Mouse (Mus musculus) hindbrain, embryonic 10.5 days (tissue): ENCODE results near the gene Sema5a. TPM values are rescaled to one million over a fixed set of nuclear protein-coding genes. Genes with fewer than 3 reads are reported as not detected.

Experiments
- DNase-seq: peaks from one replicate; pipeline ENCODE4 v3.0.0-alpha.2; 2017; ENCODE audit warnings: low spot score
- H3K27ac ChIP-seq: fragments of 300-500 bp; sonication (generic); 2 replicates; pipeline ENCODE4 v1.5.1; 2016; ENCODE audit warnings: mild to moderate bottlenecking, moderate library complexity
- H3K27me3 ChIP-seq: fragments of 300-500 bp; sonication (generic); 2 replicates; pipeline ENCODE4 v1.6.1; 2016; ENCODE audit warnings: mild to moderate bottlenecking; ENCODE audit not compliant: poor library complexity, insufficient read depth, severe bottlenecking
- H3K36me3 ChIP-seq: fragments of 300-500 bp; sonication (generic); 2 replicates; pipeline ENCODE4 v1.6.1; 2016; ENCODE audit warnings: mild to moderate bottlenecking, moderate library complexity
- H3K4me1 ChIP-seq: fragments of 300-500 bp; sonication (generic); replicated peaks from 2 replicates; pipeline ENCODE4 v1.6.1; 2016; ENCODE audit warnings: mild to moderate bottlenecking
- H3K4me3 ChIP-seq: fragments of 300-500 bp; sonication (generic); 2 replicates; pipeline ENCODE4 v1.5.1; 2016; ENCODE audit warnings: mild to moderate bottlenecking, moderate library complexity
- H3K9me3 ChIP-seq: fragments of 300-500 bp; sonication (generic); 2 replicates; pipeline ENCODE4 v1.6.1; 2016; ENCODE audit warnings: mild to moderate bottlenecking, moderate library complexity
- WGBS: fragments of 180-500 bp; shearing (Covaris S2); methylation state at CpG from one replicate; pipeline ENCODE4 v1.1.7; 2016; 5-methylcytosine and 5-hydroxymethylcytosine counted together
- polyA plus RNA-seq: library from polyadenylated mRNA; unstranded; fragments of >200 nt; fragmentation: Nextera tagmentation; extraction: Ambion mirVana; gene quantifications from 2 replicates; pipeline ENCODE4 v1.2.1, GENCODE M21; 2016

Sema5a gene
- polyA plus RNA-seq, 1 experiment from 2014 or later: 5.0 TPM

- Histone ChIP-seq H3K4me1 (no peaks in the 10 kb centered on the region), H3K27me3 (no peaks in the 10 kb centered on the region), H3K4me3 (no peak overlapping the region), H3K36me3 (no peaks in the 10 kb centered on the region), H3K27ac (no peak overlapping the region), H3K9me3 (no peaks in the 10 kb centered on the region)
- 73% methylated on average over 1 of the region's 1 CpGs for WGBS
- DNase-seq: no peak
Measured at GRCm38 (mm10) chr15:32514877-32515276, 270.3 kb downstream of the Sema5a start.

GRCm38 (mm10) chr15:32517954-32518353, 273.3 kb downstream of the Sema5a start:
- no peak for DNase-seq
- 84% methylated on average over 2 of the region's 2 CpGs for WGBS
- no peak overlapping the region for H3K27ac ChIP-seq

DNA sequence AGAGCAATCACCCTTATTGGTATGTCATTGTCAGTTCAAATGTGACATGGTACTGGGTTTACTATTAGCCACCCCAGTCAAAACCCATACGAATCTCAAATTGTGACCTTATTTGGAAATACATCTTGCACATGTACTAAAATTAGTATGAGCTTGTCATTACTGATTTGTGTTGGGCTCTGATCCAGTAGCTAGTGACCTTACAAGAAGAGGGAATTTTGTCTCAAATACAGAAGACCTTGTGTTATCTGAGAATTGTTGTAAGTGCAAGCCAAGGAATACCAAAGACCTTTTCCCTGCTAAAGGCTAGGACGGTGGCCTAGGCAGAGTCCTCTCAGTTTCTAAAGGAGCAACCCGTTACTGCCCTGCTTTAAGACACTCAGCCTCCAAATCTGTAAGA, 287.9 kb downstream of the Sema5a start:
- Histone ChIP-seq H3K9me3 (no peaks in the 10 kb centered on the region), H3K27ac (no peak overlapping the region), H3K27me3 (no peaks in the 10 kb centered on the region), H3K4me3 (no peak overlapping the region), H3K36me3 (no peaks in the 10 kb centered on the region), H3K4me1 (no peaks in the 10 kb centered on the region)
- 76% methylated on average over 3 of the region's 3 CpGs for WGBS
- DNase-seq: no peak

More at GRCm38 (mm10) chr15:32517954-32518353, 273.3 kb downstream of the Sema5a start:
- Histone ChIP-seq H3K4me3 (no peak overlapping the region), H3K36me3 (no peaks in the 10 kb centered on the region), H3K27me3 (no peaks in the 10 kb centered on the region), H3K4me1 (no peaks in the 10 kb centered on the region), H3K9me3 (no peaks in the 10 kb centered on the region)

- H3K27me3 ChIP-seq: no peaks in the 10 kb centered on the region
- no peaks in the 10 kb centered on the region for H3K36me3 ChIP-seq
- DNase-seq: no peak
- H3K4me1 ChIP-seq: no peaks in the 10 kb centered on the region
- H3K9me3 ChIP-seq: no peaks in the 10 kb centered on the region
- 70% methylated on average over 1 of the region's 1 CpGs for WGBS
- no peak overlapping the region for H3K27ac ChIP-seq
- H3K4me3 ChIP-seq: no peak overlapping the region
Measured at GRCm38 (mm10) chr15:32533541-32534080, 289.0 kb downstream of the Sema5a start.

DNA sequence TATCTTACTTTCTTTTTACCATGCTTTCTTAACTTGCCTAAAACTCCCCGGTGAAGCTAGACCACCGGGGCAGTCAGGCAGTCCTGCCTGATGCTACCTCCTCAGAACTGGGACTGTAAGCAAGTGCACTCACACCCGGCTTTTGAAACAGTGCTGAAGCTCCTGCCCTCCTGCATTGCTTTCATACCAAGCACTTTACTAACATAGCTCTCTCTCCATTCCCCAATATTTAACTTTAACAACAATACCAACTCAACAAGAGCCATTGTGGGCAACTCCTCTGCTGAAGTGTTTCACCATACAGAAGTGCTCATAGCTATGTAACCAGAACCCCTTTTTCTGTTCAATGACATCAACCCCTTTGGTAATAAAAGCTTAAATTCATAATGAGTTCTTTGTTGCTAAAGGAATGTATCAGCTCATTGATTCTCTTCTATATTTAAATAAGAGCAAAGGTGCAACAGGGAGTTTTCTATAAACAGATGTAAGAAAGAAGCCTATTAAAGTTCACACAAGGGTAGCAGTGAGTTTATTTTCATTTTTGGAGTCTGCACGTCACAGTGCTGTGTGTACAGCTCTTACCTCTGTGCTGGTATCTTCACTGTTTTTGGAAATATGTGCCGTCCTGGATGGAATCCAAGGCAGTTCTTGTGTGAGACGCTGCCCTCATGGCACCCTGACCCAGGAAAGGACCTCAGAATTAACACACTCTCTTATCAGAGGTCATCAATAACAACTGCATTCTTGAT, 292.3 kb downstream of the Sema5a start:
- Histone ChIP-seq H3K36me3 (no peaks in the 10 kb centered on the region), H3K4me1 (no peaks in the 10 kb centered on the region), H3K4me3 (no peak overlapping the region), H3K27me3 (no peaks in the 10 kb centered on the region), H3K27ac (no peak overlapping the region), H3K9me3 (no peaks in the 10 kb centered on the region)
- DNase-seq: no peak
- WGBS: 85% methylated on average over 6 of the region's 6 CpGs

DNA sequence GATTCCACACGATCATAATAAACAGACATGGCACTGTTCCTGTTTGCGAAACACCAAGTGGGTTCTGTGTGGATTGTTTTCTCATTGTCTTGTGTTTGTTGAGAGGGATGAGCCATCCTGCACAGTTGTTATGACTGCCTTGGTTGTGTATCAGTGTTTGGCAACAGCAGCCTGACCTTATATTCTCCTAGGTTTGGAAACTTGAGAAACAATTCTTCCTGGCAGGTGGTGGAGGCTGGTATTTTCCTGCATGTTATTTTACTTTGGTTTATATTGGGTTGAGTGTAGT, 292.8 kb downstream of the Sema5a start:
- WGBS: 86% methylated on average over 2 of the region's 2 CpGs
- DNase-seq: no peak

DNA sequence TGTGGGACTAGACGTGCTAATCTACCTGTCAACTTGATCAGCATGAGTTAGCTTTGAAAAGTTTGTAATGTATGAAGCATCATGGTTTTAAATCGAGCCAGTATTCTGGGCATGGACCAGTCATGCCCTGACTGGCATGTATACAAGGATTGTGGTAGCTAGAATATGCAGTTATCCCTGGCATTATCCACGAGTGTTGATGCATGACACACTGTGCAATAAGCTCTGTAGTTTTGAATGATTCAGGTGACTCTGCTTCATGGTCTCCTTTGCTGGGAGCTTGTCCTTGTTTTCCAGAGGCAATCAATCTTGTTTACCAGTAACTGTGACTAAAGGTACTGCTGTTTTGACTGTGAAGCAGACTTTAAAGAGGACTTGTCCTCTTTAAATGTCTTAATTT, 293.5 kb downstream of the Sema5a start:
- no peaks in the 10 kb centered on the region for H3K36me3 ChIP-seq
- H3K9me3 ChIP-seq: no peaks in the 10 kb centered on the region
- no peaks in the 10 kb centered on the region for H3K27me3 ChIP-seq
- DNase-seq: no peak
- no peak overlapping the region for H3K4me3 ChIP-seq
- no peaks in the 10 kb centered on the region for H3K4me1 ChIP-seq
- 84% methylated on average over 3 of the region's 3 CpGs for WGBS
- H3K27ac ChIP-seq: no peak overlapping the region

More for the DNA sequence above, 292.8 kb downstream of the Sema5a start:
- H3K27ac ChIP-seq: no peak overlapping the region
- no peaks in the 10 kb centered on the region for H3K27me3 ChIP-seq
- H3K4me3 ChIP-seq: no peak overlapping the region
- H3K9me3 ChIP-seq: no peaks in the 10 kb centered on the region
- H3K36me3 ChIP-seq: no peaks in the 10 kb centered on the region
- H3K4me1 ChIP-seq: no peaks in the 10 kb centered on the region

- Histone ChIP-seq H3K27ac (no peak overlapping the region), H3K4me1 (no peaks in the 10 kb centered on the region), H3K27me3 (no peaks in the 10 kb centered on the region), H3K36me3 (no peaks in the 10 kb centered on the region), H3K4me3 (no peak overlapping the region), H3K9me3 (no peaks in the 10 kb centered on the region)
- WGBS: 63% methylated on average over 1 of the region's 1 CpGs
- no peak for DNase-seq
Measured at GRCm38 (mm10) chr15:32542746-32543145, 298.1 kb downstream of the Sema5a start.

- DNase-seq: no peak
- Histone ChIP-seq H3K36me3 (no peaks in the 10 kb centered on the region), H3K4me3 (no peak overlapping the region), H3K27ac (no peak overlapping the region), H3K9me3 (no peaks in the 10 kb centered on the region), H3K27me3 (no peaks in the 10 kb centered on the region), H3K4me1 (no peaks in the 10 kb centered on the region)
- 90% methylated on average over 3 of the region's 3 CpGs for WGBS
Measured at GRCm38 (mm10) chr15:32543181-32543580, 298.6 kb downstream of the Sema5a start.

- Histone ChIP-seq H3K4me3 (no peak overlapping the region), H3K36me3 (no peaks in the 10 kb centered on the region), H3K9me3 (no peaks in the 10 kb centered on the region), H3K27me3 (no peaks in the 10 kb centered on the region), H3K27ac (no peak overlapping the region), H3K4me1 (no peaks in the 10 kb centered on the region)
- 59% methylated on average over 3 of the region's 3 CpGs for WGBS
- no peak for DNase-seq
Measured at GRCm38 (mm10) chr15:32545455-32545854, 300.8 kb downstream of the Sema5a start.

- Histone ChIP-seq H3K4me1 (no peaks in the 10 kb centered on the region), H3K27me3 (no peaks in the 10 kb centered on the region), H3K27ac (no peak overlapping the region), H3K9me3 (no peaks in the 10 kb centered on the region), H3K4me3 (no peak overlapping the region), H3K36me3 (no peaks in the 10 kb centered on the region)
- WGBS: 84% methylated on average over 7 of the region's 7 CpGs
- no peak for DNase-seq
Measured at GRCm38 (mm10) chr15:32546746-32547145, 302.1 kb downstream of the Sema5a start.

- Histone ChIP-seq H3K4me1 (0 out of 2 replicates have a peak, but pooled peaks cover 5% of the 10 kb centered on the region), H3K4me3 (no peak overlapping the region), H3K27ac (no peak overlapping the region), H3K27me3 (no peaks in the 10 kb centered on the region), H3K9me3 (no peaks in the 10 kb centered on the region), H3K36me3 (no peaks in the 10 kb centered on the region)
- WGBS: 97% methylated on average over 2 of the region's 2 CpGs
- DNase-seq: no peak
Measured at GRCm38 (mm10) chr15:32558925-32559324, 314.3 kb downstream of the Sema5a start.

- no peak for DNase-seq
- H3K36me3 ChIP-seq: no peaks in the 10 kb centered on the region
- WGBS: 56% methylated on average over 6 of the region's 6 CpGs
- no peaks in the 10 kb centered on the region for H3K27me3 ChIP-seq
- H3K9me3 ChIP-seq: no peaks in the 10 kb centered on the region
- H3K4me1 ChIP-seq: 0 out of 2 replicates have a peak, but pooled peaks cover 5% of the 10 kb centered on the region
- no peak overlapping the region for H3K4me3 ChIP-seq
- no peak overlapping the region for H3K27ac ChIP-seq
Measured at GRCm38 (mm10) chr15:32562600-32562999, 318.0 kb downstream of the Sema5a start.
